Mouse (Mus musculus) monocyte, adult 59 days (primary cell): ENCODE data around the gene Ptgfr. TPM values are rescaled to one million over a fixed set of nuclear protein-coding genes. Genes with fewer than 3 reads are reported as not detected.

ENCODE experiments used
- total RNA-seq, 2 experiments: library from RNA; stranded (reverse); gene quantifications; one replicate each; pipeline ENCODE4 v1.2.4; 2023

Ptgfr gene
- total RNA-seq: not detected

GRCm38 (mm10) chr3:151836871-151837680 is at the start of gene Ptgfr:
Ptgfr (minus strand) TSS chr3:151837630.

GRCm38 (mm10) chr3:151749737-151750136 is 87.7 kb downstream of the Ptgfr start, which contains the start of gene Ifi44:
Ifi44 (minus strand) TSS chr3:151749960.

Other genes starting within 250 kb of the Ptgfr start
- under 1 TPM; 0.37 to 0.43 TPM for gene Ifi44, start 87.7 kb downstream of the Ptgfr start, total RNA-seq
- gene Ifi44l, start 74.7 kb downstream of the Ptgfr start, total RNA-seq: not detected